Mouse (Mus musculus) G1E (cell line): ENCODE data around the gene Ptpra. TPM values are rescaled to one million over a fixed set of nuclear protein-coding genes. Genes with fewer than 3 reads are reported as not detected.

Experiments
- ATAC-seq: 2 replicates; pipeline ENCODE4 v1.8.0; 2016; ENCODE audit warnings: mild to moderate bottlenecking; ENCODE audit not compliant: insufficient number of reproducible peaks, poor library complexity, low FRiP score, severe bottlenecking; ENCODE audit errors: extremely low read depth
- DNase-seq: peaks from one replicate; pipeline ENCODE4 v3.0.0; 2012; ENCODE audit warnings: low spot score
- H3K27me3 ChIP-seq: 2 replicates; pipeline ENCODE4 v1.6.1; 2012; ENCODE audit warnings: mild to moderate bottlenecking, low read length, inconsistent platforms; ENCODE audit not compliant: insufficient read depth
- H3K36me3 ChIP-seq: replicated peaks from 2 replicates; pipeline ENCODE3; 2012; ENCODE audit warnings: mild to moderate bottlenecking, inconsistent platforms
- H3K4me1 ChIP-seq: 2 replicates; pipeline ENCODE4 v1.6.1; 2012; ENCODE audit warnings: low read depth, low read length, inconsistent platforms, mixed read lengths; ENCODE audit not compliant: insufficient read depth
- H3K4me3 ChIP-seq: 2 replicates; pipeline ENCODE4 v1.5.1; 2012; ENCODE audit warnings: low read depth, mild to moderate bottlenecking, inconsistent platforms, low read length, moderate library complexity, mixed read lengths
- H3K9me3 ChIP-seq: replicated peaks from 2 replicates; pipeline ENCODE4 v1.6.1; 2012; ENCODE audit warnings: inconsistent platforms
- CTCF ChIP-seq: IDR thresholded peaks from 2 replicates; pipeline ENCODE4 v1.5.1; 2012; ENCODE audit warnings: low read depth, low read length, inconsistent platforms, mixed read lengths
- GATA1 ChIP-seq: IDR thresholded peaks from 2 replicates; pipeline ENCODE4 v1.6.1; 2012; ENCODE audit warnings: borderline replicate concordance, low read length, inconsistent platforms, mixed read lengths
- GATA2 ChIP-seq: IDR thresholded peaks from 2 replicates; pipeline ENCODE4 v1.6.1; 2012; ENCODE audit warnings: low read depth, low read length, inconsistent platforms, borderline replicate concordance
- POLR2AphosphoS5 ChIP-seq: IDR thresholded peaks from 2 replicates; pipeline ENCODE4 v1.6.1; 2012; ENCODE audit warnings: low read depth, low read length, inconsistent platforms; ENCODE audit not compliant: insufficient replicate concordance
- TAL1 ChIP-seq: conservative IDR thresholded peaks from 2 replicates; pipeline ENCODE4 v1.6.1; 2012; ENCODE audit warnings: low read depth, low read length, inconsistent platforms, mixed read lengths
- polyA plus RNA-seq: library from polyadenylated mRNA; stranded (reverse); fragments of >175 nt; gene quantifications from 2 replicates; pipeline ENCODE4 v1.2.3, GENCODE M21; 2012
- total RNA-seq, 2 experiments: library from RNA; stranded (forward) in 1 of 2; stranded (reverse) in 1 of 2; fragments of 200-1000 nt in 1 of 2; fragments of >200 nt in 1 of 2; fragmentation: Nextera tagmentation in 1 of 2; gene quantifications; 2 replicates each; pipeline ENCODE4 v1.2.3; 2014 to 2017

Ptpra gene
- total and polyA plus RNA-seq, 3 experiments: 22.6 to 119 (median 97.7) TPM

DNA sequence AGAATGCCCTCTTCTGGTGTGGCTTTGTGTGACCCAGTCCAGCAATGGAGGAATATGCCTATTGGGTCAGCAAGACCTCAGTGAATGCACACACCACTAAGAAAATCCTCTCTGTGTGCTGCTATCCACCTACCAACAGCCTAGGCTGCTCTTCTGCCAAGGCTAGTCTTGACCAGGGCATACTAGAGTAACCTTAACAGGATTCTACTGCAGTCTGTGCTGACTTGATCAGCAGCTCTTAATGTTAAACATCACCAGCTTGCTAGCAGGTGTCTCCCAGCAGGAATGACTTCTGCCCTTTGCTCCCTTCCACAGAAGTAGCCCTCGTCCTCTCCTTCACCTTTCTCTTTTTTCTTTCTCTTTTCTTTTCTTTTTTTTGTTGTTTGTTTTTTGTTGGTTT is 106.2 kb downstream of the Ptpra start:
- TF ChIP-seq GATA1 (no peak), GATA2 (no peak), CTCF (no peak), POLR2AphosphoS5 (no peak), TAL1 (no peak)
- Histone ChIP-seq H3K27me3 (no peaks in the 10 kb centered on the region), H3K9me3 (no peaks in the 10 kb centered on the region), H3K4me1 (no peaks in the 10 kb centered on the region), H3K36me3 (peaks cover 77% of the 10 kb centered on the region), H3K4me3 (no peak overlapping the region)
- no peak for ATAC-seq
- no peak for DNase-seq

DNA sequence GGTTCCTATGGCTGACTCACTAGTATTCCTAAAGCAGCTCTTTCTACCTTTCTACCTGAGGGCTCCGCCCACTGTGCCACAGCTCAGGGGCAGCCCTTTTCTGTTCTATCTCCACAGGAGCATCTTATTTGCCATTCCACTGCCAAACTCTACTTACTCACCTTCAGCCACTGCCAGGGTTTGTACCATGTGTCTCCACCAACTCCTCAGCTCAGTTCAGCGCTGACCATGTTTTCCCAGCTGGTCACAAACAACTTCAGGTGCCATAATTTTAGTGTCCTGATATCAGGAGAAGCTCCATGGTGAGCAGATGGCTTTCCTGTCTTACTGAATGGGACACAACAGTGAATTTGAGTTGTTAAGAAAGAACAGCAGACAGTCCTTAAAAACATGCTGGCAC is 107.4 kb downstream of the Ptpra start:
- TF ChIP-seq CTCF (no peak), GATA1 (no peak), TAL1 (no peak), GATA2 (no peak), POLR2AphosphoS5 (no peak)
- Histone ChIP-seq H3K36me3 (peaks cover 65% of the 10 kb centered on the region), H3K27me3 (no peaks in the 10 kb centered on the region), H3K4me3 (no peak overlapping the region), H3K4me1 (no peaks in the 10 kb centered on the region), H3K9me3 (no peaks in the 10 kb centered on the region)
- DNase-seq: no peak
- no peak for ATAC-seq

DNA sequence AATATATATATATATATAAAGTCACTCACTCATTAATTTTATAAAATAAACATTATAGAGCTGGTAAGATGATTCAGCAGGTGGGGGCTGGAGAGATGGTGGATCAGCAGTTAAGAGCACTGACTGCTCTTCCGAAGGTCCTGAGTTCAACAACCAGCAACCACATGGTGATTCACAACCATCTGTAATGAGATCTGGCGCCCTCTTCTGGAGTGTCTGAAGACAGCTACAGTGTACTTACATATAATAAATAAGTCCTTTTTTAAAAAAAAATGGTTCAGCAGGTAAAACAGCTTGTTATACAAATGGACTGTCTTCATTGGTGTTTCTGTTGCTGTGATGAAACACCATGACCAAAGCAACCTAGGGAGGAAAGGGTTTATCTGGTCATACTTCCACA is 107.9 kb downstream of the Ptpra start:
- H3K36me3 ChIP-seq: peaks cover 59% of the 10 kb centered on the region
- DNase-seq: no peak
- no peak for ATAC-seq

DNA sequence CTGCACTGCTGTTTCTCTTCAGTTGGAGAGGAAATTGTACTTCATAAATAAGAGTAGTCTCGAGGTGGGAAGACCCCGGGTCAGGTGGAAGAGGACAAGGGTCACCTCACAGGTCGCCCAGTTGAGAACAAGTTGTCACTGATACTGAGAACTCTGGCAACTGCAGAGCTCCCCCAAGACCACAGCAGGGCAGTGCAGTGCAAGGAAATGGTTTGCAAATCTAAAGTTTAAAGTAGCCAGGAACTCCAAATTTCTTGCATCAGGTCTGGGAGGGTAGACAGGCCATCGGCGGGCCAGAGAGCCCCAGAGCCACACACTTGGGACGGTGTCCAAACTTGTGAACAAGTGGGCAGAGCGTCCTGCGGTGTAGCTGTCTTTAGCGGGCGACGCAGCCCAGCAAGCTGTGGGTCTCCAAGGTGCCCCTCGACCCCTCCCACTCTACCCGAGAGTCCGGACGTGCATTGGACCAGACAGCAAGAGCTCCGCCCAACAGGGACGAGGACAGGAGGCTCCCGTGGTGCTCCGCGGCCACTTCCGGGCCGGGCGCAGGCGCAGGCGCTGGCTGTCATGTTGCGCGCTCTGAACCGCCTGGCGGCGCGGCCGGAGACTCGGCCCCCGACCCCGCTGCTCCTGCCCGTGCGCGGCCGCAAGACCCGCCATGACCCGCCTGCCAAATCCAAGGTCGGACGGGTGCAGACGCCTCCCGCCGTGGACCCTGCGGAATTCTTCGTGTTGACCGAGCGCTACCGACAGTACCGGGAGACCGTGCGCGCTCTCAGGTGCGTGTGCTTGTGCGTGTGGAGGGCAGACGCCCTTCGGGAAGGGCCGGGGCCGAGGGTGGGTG is 113.4 kb downstream of the Ptpra start, which contains the start of gene Mrps26:
Mrps26 (plus strand) TSS at position 531 of the 844 bp plus-strand sequence.
- H3K36me3 ChIP-seq: peaks cover 49% of the 10 kb centered on the region
- no peaks in the 10 kb centered on the region for H3K9me3 ChIP-seq
- DNase-seq: peak; percentile 99
- peak within 1 kb of the TSS; percentile 97 for H3K4me3 ChIP-seq
- H3K27me3 ChIP-seq: no peaks in the 10 kb centered on the region
- peaks cover 33% of the 10 kb centered on the region for H3K4me1 ChIP-seq
- peak; percentile 100 for ATAC-seq
- TF ChIP-seq POLR2AphosphoS5 (no peak), GATA1 (no peak), CTCF (no peak), GATA2 (no peak), TAL1 (no peak)

More for the DNA sequence above, 107.9 kb downstream of the Ptpra start:
- H3K4me3 ChIP-seq: no peak overlapping the region
- no peak for TF ChIP-seq TAL1
- TF ChIP-seq POLR2AphosphoS5: no peak
- TF ChIP-seq GATA2: no peak
- TF ChIP-seq CTCF: no peak
- TF ChIP-seq GATA1: no peak
- H3K4me1 ChIP-seq: peaks cover 5% of the 10 kb centered on the region
- no peaks in the 10 kb centered on the region for H3K27me3 ChIP-seq
- H3K9me3 ChIP-seq: no peaks in the 10 kb centered on the region

DNA sequence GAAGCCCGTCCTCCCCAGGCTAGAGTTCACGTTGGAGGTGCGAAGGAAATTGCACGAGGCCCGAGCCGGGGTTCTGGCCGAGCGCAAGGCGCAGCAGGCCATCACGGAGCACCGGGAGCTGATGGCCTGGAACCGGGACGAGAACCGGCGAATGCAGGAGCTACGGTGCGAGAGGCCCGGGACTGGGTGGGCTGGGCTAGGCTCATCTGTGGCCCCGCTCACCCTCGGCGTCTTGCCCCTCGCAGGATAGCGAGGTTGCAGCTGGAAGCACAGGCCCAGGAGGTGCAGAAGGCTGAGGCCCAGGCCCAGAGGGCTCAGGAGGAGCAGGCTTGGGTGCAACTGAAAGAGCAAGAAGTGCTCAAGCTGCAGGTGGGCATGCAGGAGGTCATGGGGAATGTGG is 114.0 kb downstream of the Ptpra start:
- Histone ChIP-seq H3K36me3 (peaks cover 45% of the 10 kb centered on the region), H3K4me1 (peaks cover 33% of the 10 kb centered on the region), H3K9me3 (no peaks in the 10 kb centered on the region), H3K27me3 (no peaks in the 10 kb centered on the region), H3K4me3 (peak overlapping the region; percentile 97)
- TF ChIP-seq TAL1 (no peak), POLR2AphosphoS5 (no peak), CTCF (no peak), GATA2 (no peak), GATA1 (no peak)
- ATAC-seq: no peak
- DNase-seq: peak; percentile 22

DNA sequence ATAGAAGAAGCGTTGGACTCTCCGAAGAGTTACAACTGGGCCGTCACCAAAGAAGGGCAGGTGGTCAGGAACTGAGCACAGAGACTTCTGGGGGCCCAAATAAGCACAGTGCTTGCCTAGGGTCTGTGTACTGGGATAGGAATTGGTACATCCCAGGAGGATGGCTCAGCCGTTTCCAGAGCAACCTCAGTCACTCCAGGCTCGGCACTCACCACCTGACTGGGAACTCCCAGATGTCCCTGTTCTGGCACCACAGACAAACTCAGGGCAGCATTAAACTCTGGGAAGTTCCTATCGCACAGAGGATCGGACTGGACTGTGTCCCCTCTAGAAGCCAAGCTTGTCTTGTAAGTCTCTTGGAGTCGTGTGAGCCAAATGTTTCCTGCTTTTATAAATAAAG is 114.9 kb downstream of the Ptpra start:
- Histone ChIP-seq H3K4me1 (peaks cover 33% of the 10 kb centered on the region), H3K9me3 (no peaks in the 10 kb centered on the region), H3K4me3 (peak overlapping the region; percentile 97; the same call in 1 of the 2 replicates), H3K36me3 (peaks cover 39% of the 10 kb centered on the region), H3K27me3 (no peaks in the 10 kb centered on the region)
- ATAC-seq (no peak), DNase-seq (no peak)
- TF ChIP-seq GATA1: no peak
- TF ChIP-seq CTCF: no peak
- TF ChIP-seq GATA2: no peak
- no peak for TF ChIP-seq POLR2AphosphoS5
- no peak for TF ChIP-seq TAL1
